Mouse (Mus musculus) adipose tissue, adult 10 weeks (tissue): ENCODE results near the gene Cd93. TPM values are rescaled to one million over a fixed set of nuclear protein-coding genes. Genes with fewer than 3 reads are reported as not detected.

Source experiments
- polyA plus RNA-seq: library from polyadenylated mRNA; stranded (reverse); fragments of 350-450 nt; fragmentation: Illumina TruSeq; extraction: RNeasy Lipid Tissue Mini Kit (QIAGEN cat#74804); gene quantifications from one replicate; pipeline ENCODE4 v1.2.3, GENCODE M21; 2014; ENCODE audit warnings: low read depth, low replicate concordance

Cd93 gene
- polyA plus RNA-seq = 19.3 TPM

GRCm38 (mm10) chr2:148443249-148443958 lies at the start of gene Cd93:
Gene Cd93, minus strand, starts transcription at chr2:148443563.

GRCm38 (mm10) chr2:148407870-148408760 lies 35.2 kb downstream of the Cd93 start, which contains the start of gene Thbd:
Gene Thbd, minus strand, starts transcription at chr2:148408188.

GRCm38 (mm10) chr2:148395131-148396051 lies 48.0 kb downstream of the Cd93 start, which contains the start of gene Sstr4:
Gene Sstr4, plus strand, starts transcription at chr2:148395344.

Other genes with a start within 250 kb of the Cd93 start
- 0.21 TPM for gene Sstr4, start 48.2 kb downstream of the Cd93 start, polyA plus RNA-seq
- 84.4 TPM for gene Thbd, start 35.4 kb downstream of the Cd93 start, polyA plus RNA-seq
- 17.5 TPM for gene Nxt1, start 229.0 kb upstream of the Cd93 start, polyA plus RNA-seq
- 27.8 TPM for gene Gzf1, start 237.5 kb upstream of the Cd93 start, polyA plus RNA-seq